Mouse (Mus musculus) megakaryocyte, embryonic 14.5 days (primary cell): ENCODE measurements around the gene Apex1.
"Not testable (repeated sequence)": the region's sequence is repeated elsewhere in the genome, so short reads cannot be mapped to it uniquely, and the experiment has no call there.

Source experiments
- FLI1 ChIP-seq: IDR thresholded peaks from 2 replicates; pipeline ENCODE4 v1.6.1; 2012; ENCODE audit warnings: low read length, inconsistent platforms, mixed read lengths
- GATA1 ChIP-seq: IDR thresholded peaks from 3 replicates; pipeline ENCODE4 v1.6.1; 2012; ENCODE audit warnings: mixed read lengths, low read length, inconsistent platforms, borderline replicate concordance

DNA sequence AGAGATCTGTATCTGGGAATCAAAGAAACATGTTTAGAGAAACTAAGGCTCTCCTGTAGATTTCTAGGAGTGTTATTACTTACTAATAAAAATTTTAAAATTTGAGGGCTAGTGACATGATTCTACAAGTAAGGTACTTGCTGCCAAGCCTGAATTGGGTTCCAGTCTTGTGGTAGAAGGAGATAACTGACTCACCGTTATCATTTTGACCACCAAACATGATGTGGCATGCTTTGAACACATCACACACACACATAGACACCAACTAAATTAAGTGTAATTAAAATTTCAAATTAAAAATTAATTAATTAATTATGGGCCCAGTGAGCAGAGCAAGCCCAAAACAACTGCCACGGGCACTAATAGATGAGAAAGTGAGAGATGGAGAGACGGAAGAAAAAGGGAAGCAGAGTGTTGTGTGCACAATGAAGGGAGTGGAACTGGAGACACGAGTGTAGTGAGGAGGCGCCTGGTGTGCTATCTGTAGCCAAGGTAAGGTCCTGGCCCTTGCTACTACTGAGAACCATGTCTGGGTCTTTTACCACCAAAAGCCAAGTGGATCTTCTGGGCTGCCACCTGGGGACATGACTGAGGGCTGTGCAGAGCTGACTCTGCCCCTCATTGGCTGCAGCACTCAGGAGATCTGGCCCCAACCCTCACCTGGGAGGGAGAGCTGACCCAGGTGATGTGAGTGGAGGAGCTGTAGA is 33.7 kb downstream of the Apex1 start:
- not testable (repeated sequence) for TF ChIP-seq GATA1, FLI1
